Mouse (Mus musculus): ENCODE results near the gene Rpl27.
"Not testable (repeated sequence)": the region's sequence is repeated elsewhere in the genome, so short reads cannot be mapped to it uniquely, and the experiment has no call there.

Rpl27 gene

DNA sequence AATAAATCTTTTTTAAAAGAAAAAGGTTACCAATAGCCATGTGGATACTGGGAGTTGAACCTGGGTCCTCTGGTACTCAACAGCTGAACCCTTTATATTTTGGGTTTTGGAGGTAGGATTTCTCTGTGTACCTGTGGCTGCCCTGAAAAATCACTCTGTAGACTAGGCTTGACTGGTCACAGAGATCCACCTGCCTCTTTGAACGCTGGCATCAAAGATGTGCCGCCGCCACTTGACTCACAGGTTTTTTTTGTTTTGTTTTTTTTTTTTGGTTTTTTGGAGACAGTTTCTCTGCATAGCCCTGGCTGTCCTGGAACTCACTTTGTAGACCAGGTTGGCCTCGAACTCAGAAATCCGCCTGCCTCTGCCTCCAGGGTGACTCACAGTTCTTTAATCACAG, 5.7 kb downstream of the Rpl27 start:
- in situ Hi-C loops (cut with MboI, MseI): no loop called here

GRCm38 (mm10) chr11:101448274-101448746, 6.2 kb downstream of the Rpl27 start, which contains the start of gene Ifi35:
Ifi35 (plus strand) TSS chr11:101448407.
- in situ Hi-C loops (cut with MboI, MseI): no loop called here

DNA sequence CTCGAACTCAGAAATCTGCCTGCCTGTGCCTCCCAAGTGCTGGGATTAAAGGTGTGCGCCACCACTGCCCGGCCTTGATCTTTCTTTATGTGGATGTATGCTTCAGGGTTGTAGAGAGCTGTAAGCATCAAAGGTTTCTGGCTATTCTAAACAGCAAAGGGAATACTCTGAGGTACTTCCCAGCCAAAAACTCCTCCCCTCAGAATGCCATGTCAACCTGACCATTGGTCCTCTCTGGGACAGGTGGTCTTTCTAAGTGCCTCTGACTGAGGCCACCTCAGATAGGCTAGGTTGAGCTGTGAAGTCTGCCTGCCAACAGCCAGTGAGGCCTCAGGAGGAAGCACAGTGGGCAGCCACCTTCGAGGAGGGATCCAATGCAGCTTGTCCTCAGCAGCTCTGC, 6.8 kb downstream of the Rpl27 start:
- in situ Hi-C loops (cut with MboI, MseI): no loop called here

DNA sequence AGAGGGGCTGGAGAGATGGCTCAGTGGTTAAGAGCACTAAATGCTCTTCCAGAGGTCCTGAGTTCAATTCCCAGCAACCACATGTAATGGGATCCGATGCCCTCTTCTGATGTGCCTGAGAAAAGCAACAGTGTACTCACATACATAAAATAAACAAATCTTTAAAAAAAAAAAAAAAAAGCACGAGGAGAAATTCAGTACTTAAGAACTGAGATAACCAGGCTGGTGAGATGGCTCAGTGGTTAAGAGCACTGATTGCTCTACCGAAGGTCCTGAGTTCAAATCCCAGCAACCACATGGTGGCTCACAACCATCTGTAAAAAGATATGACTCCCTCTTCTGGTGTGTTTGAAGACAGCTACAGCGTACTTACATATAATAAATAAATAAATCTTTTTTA, 7.5 kb downstream of the Rpl27 start:
- in situ Hi-C loops (cut with MboI, MseI): not testable (repeated sequence)

- in situ Hi-C loops (cut with MboI, MseI): no loop called here
Observed at GRCm38 (mm10) chr11:101450394-101450793, 8.3 kb downstream of the Rpl27 start.

- in situ Hi-C loops (cut with MboI, MseI): no loop called here
Observed at GRCm38 (mm10) chr11:101451536-101451935, 9.4 kb downstream of the Rpl27 start.

DNA sequence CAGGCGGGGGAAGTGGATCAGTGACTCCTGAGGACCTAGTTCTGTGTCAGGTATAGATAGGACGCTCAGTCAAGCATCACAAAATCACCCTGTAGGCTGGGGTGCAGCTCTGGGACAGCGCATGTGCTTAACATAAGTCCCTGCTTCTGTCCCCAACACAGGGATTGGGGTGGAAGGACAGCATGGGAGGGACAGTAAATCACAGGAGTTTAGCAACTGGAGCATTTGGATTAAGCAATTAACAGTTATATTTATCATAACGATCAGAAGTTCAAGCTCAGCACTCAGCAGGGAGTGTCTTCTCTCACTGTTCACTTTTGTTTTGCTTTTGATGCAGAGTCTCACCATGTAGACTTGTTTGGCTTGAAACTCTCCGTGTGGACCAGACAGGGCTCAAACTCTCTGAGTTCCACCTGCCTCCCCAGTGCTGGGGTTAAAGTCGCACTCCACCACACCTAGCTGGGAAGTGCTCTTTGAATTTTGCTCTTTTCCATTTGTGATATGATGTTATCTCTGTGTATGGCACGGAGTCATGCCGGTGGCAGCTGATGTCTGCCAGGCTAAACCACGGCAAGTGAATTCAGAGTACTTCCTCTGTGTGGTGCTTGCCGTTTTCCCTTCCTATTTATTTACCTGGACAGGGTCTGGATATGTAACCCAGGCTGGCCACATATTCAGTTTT, 10.1 kb downstream of the Rpl27 start:
- in situ Hi-C loops (cut with MboI, MseI): no loop called here

DNA sequence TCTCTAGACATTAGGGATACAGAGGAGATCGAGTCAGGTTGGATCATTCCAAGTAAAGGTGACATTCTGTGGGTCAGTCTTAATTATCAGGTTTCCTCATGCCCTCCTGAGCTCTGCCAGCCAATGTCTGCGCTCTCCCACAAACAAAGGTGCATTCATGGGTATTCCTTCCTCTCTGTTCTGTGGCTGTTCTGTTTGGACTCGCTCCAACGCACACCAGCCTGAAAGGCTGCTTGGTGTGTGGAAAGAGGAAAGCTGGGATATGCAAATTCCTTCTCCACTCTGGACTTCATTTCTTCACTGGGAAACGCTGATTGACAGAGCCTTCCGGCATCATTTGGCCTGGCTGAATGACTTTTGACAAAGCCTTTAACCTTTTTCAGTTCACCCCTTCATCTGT, 12.6 kb downstream of the Rpl27 start:
- in situ Hi-C loops (cut with MboI, MseI): no loop called here

DNA sequence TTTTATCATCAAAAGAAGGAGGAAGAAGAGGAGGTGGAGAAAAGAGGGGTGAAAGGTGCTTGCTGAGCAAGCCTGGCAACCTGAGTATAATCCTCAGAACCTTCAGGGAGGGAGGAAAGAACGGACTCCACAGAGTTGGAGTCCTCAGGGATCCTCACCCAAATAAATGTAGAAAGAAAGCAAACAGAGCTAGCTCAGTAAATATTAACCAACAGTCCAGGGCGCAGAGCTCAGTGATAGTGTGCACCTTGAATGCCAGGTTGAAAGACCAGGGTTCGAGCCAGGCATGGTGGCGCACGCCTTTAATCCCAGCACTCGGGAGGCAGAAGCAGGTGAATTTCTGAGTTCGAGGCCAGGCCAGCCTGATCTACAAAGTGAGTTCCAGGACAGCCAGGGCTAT, 13.5 kb downstream of the Rpl27 start:
- in situ Hi-C loops (cut with MboI, MseI): no loop called here

GRCm38 (mm10) chr11:101457631-101458030, 15.5 kb downstream of the Rpl27 start:
- in situ Hi-C loops (cut with MboI, MseI): no loop called here

GRCm38 (mm10) chr11:101458217-101458616, 16.1 kb downstream of the Rpl27 start:
- in situ Hi-C loops (cut with MboI, MseI): no loop called here

DNA sequence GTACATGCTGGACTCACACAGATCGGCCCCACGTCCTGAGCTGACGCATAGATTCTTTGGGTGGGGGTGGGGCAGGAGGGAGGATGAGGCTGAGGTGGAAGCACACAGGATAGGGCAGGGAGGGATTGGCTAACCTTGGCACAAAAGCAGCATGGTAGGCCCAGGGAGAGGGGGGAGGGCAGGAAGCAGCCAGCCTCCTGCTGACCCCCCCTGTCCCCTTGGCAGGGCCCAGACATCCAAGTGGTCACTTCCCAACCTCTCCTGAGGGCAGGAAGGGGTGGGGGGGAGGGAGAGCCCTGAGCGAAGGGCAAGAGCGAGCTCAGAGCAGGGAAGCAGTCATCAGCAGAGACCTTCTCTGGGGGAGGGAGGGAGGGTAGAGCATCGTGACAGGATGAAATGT, 17.6 kb downstream of the Rpl27 start:
- in situ Hi-C loops (cut with MboI, MseI): no loop called here

DNA sequence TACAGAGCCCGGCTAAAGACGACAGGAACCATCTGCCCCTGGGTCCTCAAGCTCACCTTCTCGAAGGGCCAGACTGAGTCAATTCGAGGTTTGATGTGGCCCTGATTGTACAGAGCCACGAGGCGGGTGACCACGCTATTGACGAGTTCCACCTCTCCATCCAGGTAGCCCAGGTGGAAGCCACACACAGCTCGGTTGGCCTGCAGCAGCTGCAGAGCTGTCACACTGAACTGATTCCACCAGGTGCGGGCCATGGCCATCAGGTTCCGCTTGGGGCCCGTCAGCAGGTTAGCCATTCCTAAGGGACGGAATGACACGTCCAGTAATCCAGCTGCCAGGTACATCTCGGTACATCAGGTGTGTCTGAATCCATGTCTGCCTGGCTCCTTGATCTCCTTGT, 18.2 kb downstream of the Rpl27 start:
- in situ Hi-C loops (cut with MboI, MseI): no loop called here

DNA sequence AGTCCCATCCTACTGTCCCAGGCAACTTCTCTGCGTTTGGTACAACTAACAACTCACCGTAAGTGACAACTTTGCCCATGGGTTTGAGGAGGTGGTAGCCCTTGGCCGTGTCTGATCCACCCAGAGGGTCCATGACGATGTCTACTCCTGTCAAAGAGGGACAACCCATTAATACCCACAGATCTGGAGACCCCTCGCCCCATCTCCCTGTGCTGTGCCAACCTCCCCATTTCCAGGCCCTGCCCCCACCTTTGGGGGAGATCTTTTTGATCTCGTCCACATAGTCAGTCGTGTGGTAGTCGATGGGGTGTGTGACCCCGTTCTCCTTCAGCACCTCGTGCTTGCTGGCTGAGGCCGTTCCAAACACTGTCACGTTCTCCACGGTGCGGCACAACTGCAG, 20.0 kb downstream of the Rpl27 start:
- in situ Hi-C loops (cut with MboI, MseI): no loop called here

DNA sequence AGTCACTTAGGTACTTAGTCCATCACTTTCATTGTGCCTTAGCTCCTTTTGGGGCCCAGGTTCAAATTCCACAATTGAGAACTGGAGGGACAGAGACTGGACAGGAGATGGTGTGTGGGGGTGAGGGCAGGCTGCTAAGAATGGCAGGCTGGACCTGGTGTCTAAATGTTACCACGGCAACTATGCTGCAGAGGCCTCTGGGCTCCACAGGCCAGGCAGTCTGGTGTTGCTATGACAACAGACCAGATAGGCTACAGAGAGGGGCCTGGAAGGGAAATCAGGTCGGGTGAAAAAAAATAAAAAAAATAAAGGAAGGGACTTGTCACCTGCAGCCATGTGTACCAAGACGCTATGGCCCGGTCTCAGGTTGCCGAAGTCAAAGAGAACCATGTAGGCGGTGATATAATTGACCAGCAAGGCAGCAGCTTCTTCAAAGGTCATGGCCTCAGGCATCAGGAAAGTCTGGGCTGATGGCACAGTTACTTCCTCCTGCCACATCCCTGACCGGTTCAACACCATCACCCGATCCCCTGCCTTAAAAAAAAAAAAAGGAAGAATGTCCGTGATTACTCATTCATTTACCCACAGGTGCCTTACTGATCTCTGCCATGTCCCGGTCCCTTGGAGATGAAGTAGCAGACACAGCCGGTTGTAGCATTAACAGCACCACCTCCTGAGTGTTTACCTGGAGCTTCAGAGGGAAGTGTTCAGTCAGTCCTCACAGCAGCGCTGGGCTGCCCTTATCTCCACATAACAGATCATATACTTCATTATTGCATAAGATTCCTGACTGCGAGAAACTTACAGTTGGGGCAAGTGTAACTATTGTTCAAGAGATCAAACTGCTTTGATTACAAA, 20.7 kb downstream of the Rpl27 start:
- in situ Hi-C loops (cut with MboI, MseI): no loop called here

GRCm38 (mm10) chr11:101464211-101465100, 22.4 kb downstream of the Rpl27 start, which contains the start of gene Rnd2:
Rnd2 (plus strand) TSS chr11:101464999.
- in situ Hi-C loops (cut with MboI, MseI): no loop called here

GRCm38 (mm10) chr11:101465101-101465868, 23.2 kb downstream of the Rpl27 start:
- in situ Hi-C loops (cut with MboI, MseI): no loop called here

DNA sequence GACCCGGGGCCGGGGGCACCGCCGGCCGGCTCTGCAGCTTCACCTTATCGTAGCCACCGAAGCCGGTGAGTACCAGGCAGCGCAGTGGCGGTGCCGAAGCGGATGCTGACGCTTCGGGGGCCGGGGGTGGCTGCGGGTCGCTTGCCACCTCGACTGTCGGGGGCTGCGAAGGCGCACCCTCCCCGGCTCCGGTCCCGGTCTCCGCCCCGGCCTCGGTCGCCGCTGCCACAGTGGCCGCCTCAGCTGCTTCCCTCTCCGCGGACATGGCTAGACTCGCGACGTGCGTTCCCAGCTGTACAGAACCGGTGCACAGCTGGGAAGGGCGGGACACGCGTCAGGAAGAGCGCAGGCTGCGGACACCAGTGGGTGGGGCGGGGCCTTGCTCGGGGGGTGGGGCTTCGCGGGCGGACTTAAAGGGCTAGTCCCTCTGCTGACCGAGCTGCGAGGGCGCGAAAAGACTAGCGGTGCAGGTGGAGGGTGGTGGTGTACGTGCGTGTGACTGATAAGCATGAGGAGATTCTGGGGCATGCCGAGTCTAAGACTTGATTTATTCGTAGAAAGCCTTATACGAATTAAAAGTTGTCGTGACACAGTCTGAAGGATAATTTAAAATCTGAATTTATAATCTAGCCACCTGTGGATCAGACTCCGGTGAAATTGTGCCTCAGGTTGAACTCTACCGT, 23.9 kb downstream of the Rpl27 start, which contains the start of gene Vat1:
Vat1 (minus strand) TSS at position 362 of the 683 bp plus-strand sequence.
- in situ Hi-C loops (cut with MboI, MseI): no loop called here

GRCm38 (mm10) chr11:101466552-101466950, 24.5 kb downstream of the Rpl27 start:
- in situ Hi-C loops (cut with MboI, MseI): not testable (repeated sequence)

Data from T-helper 2 cell (primary cell).